Mouse (Mus musculus) MEL (cell line): ENCODE results near the gene Insm2. TPM values are rescaled to one million over a fixed set of nuclear protein-coding genes. Genes with fewer than 3 reads are reported as not detected.

Experiments used
- DNase-seq: peaks from one replicate; pipeline ENCODE4 v3.0.0; 2011; ENCODE audit warnings: low read depth, low spot score
- H3K27ac ChIP-seq: 2 replicates; pipeline ENCODE4 v1.5.1; 2012; ENCODE audit warnings: low read depth, mild to moderate bottlenecking, control low read depth, low read length, moderate library complexity; ENCODE audit not compliant: control insufficient read depth
- H3K27me3 ChIP-seq, 2 experiments: fragments of 150-350 bp in 1 of 2; sonication (generic) in 1 of 2; 2 replicates each; pipeline ENCODE4 v1.6.1; 2012; ENCODE audit warnings: low read length in 2 of 2, mild to moderate bottlenecking in 2 of 2, improper control_type of control experiment in 1 of 2, moderate library complexity in 1 of 2; ENCODE audit not compliant: insufficient read depth in 2 of 2, control insufficient read depth in 1 of 2
- H3K36me3 ChIP-seq, 2 experiments: 2 replicates each; pipeline ENCODE4 v1.6.1; 2012 to 2014; ENCODE audit warnings: low read length in 2 of 2, improper control_type of control experiment in 1 of 2, inconsistent platforms in 1 of 2, mild to moderate bottlenecking in 1 of 2; ENCODE audit not compliant: insufficient read depth in 2 of 2, control insufficient read depth in 1 of 2
- H3K4me1 ChIP-seq, 2 experiments: fragments of 150-350 bp in 1 of 2; sonication (generic) in 1 of 2; 2 replicates each; pipeline ENCODE4 v1.6.1; 2012; ENCODE audit warnings: low read length in 2 of 2, improper control_type of control experiment in 1 of 2, mild to moderate bottlenecking in 1 of 2; ENCODE audit not compliant: insufficient read depth in 2 of 2, control insufficient read depth in 1 of 2
- H3K4me3 ChIP-seq, 2 experiments: fragments of 150-350 bp in 1 of 2; sonication (generic) in 1 of 2; 2 replicates each; pipeline ENCODE4 v1.5.1; 2012; ENCODE audit warnings: low read depth in 2 of 2, low read length in 2 of 2, mild to moderate bottlenecking in 2 of 2, moderate library complexity in 2 of 2, control low read depth in 1 of 2, improper control_type of control experiment in 1 of 2; ENCODE audit not compliant: control insufficient read depth in 1 of 2, insufficient read depth in 1 of 2
- H3K79me2 ChIP-seq: 2 replicates; pipeline ENCODE4 v1.6.1; 2012; ENCODE audit warnings: mild to moderate bottlenecking, low read length, moderate library complexity; ENCODE audit not compliant: control insufficient read depth, poor library complexity, insufficient read depth
- H3K9ac ChIP-seq: 2 replicates; pipeline ENCODE4 v1.6.1; 2012; ENCODE audit warnings: low read depth, mild to moderate bottlenecking, control low read depth, low read length, moderate library complexity; ENCODE audit not compliant: control insufficient read depth, poor library complexity, severe bottlenecking
- H3K9me3 ChIP-seq: fragments of 150-350 bp; sonication (generic); replicated peaks from 2 replicates; pipeline ENCODE4 v1.6.1; 2012; ENCODE audit warnings: mild to moderate bottlenecking, low read length, improper control_type of control experiment, moderate library complexity; ENCODE audit not compliant: insufficient read depth
- CHD1 ChIP-seq: IDR thresholded peaks from 2 replicates; pipeline ENCODE4 v1.6.1; 2012; ENCODE audit warnings: low read depth, mild to moderate bottlenecking, inconsistent platforms, low read length, improper control_type of control experiment
- CTCF ChIP-seq, 3 experiments: IDR thresholded peaks in 2 of 3; conservative IDR thresholded peaks in 1 of 3; 2 replicates each; pipeline ENCODE4 v1.5.1; 2011 to 2012; ENCODE audit warnings: low read length in 3 of 3, low read depth in 2 of 3, mild to moderate bottlenecking in 2 of 3, improper control_type of control experiment in 1 of 3, inconsistent platforms in 1 of 3, mixed read lengths in 1 of 3, moderate library complexity in 1 of 3; ENCODE audit not compliant: control insufficient read depth in 1 of 3, insufficient read depth in 1 of 3, poor library complexity in 1 of 3, severe bottlenecking in 1 of 3
- ELF1 ChIP-seq: IDR thresholded peaks from 2 replicates; pipeline ENCODE4 v1.6.1; 2014; ENCODE audit warnings: low read depth, mild to moderate bottlenecking, inconsistent platforms, low read length, improper control_type of control experiment, moderate library complexity
- MAX ChIP-seq: IDR thresholded peaks from 2 replicates; pipeline ENCODE4 v1.6.1; 2011; ENCODE audit warnings: low read length, improper control_type of control experiment
- MEF2A ChIP-seq: IDR thresholded peaks from 2 replicates; pipeline ENCODE4 v1.6.1; 2014; ENCODE audit warnings: low read depth, mild to moderate bottlenecking, inconsistent platforms, low read length, improper control_type of control experiment; ENCODE audit not compliant: poor library complexity, insufficient replicate concordance, severe bottlenecking; ENCODE audit errors: extremely low read depth
- MXI1 ChIP-seq: IDR thresholded peaks from 2 replicates; pipeline ENCODE4 v1.6.1; 2011; ENCODE audit warnings: mild to moderate bottlenecking, low read depth, low read length, improper control_type of control experiment
- NELFE ChIP-seq: IDR thresholded peaks from 2 replicates; pipeline ENCODE4 v1.6.1; 2011; ENCODE audit warnings: low read depth, low read length, improper control_type of control experiment
- POLR2AphosphoS5 ChIP-seq: IDR thresholded peaks from 2 replicates; pipeline ENCODE4 v1.6.1; 2012; ENCODE audit warnings: low read depth, borderline replicate concordance, mild to moderate bottlenecking, inconsistent platforms, low read length, moderate library complexity, mixed read lengths
- SIN3A ChIP-seq: IDR thresholded peaks from 2 replicates; pipeline ENCODE4 v1.6.1; 2012; ENCODE audit warnings: low read length, improper control_type of control experiment, inconsistent platforms
- SMC3 ChIP-seq: IDR thresholded peaks from 2 replicates; pipeline ENCODE4 v1.6.1; 2011; ENCODE audit warnings: low read depth, low read length, improper control_type of control experiment
- ZC3H11A ChIP-seq: IDR thresholded peaks from 2 replicates; pipeline ENCODE4 v1.6.1; 2012; ENCODE audit warnings: low read depth, mild to moderate bottlenecking, inconsistent platforms, low read length, improper control_type of control experiment
- ZKSCAN1 ChIP-seq: IDR thresholded peaks from 2 replicates; pipeline ENCODE4 v1.6.1; 2012; ENCODE audit warnings: low read depth, mild to moderate bottlenecking, inconsistent platforms, low read length, improper control_type of control experiment, moderate library complexity
- ZNF384 ChIP-seq: IDR thresholded peaks from 2 replicates; pipeline ENCODE4 v1.6.1; 2012; ENCODE audit warnings: low read depth, mild to moderate bottlenecking, inconsistent platforms, low read length, improper control_type of control experiment
- polyA plus RNA-seq, 2 experiments: library from polyadenylated mRNA; stranded (reverse) in 1 of 2; unstranded in 1 of 2; fragments of >175 nt in 1 of 2; fragments of >200 nt in 1 of 2; gene quantifications; 2 replicates each; pipeline versions ENCODE4 v1.2.1 to v1.2.4; 2012; ENCODE audit warnings: low replicate concordance in 2 of 2, low read depth in 1 of 2; ENCODE audit not compliant: insufficient read length in 2 of 2, insufficient read depth in 1 of 2, missing spikeins in 1 of 2
- total RNA-seq: library from RNA; depleted of rRNA; stranded (reverse); fragments of 300-350 nt; gene quantifications from 2 replicates; pipeline ENCODE4 v1.2.3, GENCODE M21; 2012

The Insm2 gene
- total and polyA plus RNA-seq, 3 experiments: not detected

GRCm38 (mm10) chr12:55565867-55566266 is 33.4 kb upstream of the Insm2 start:
- peaks cover 0 to 5% of the 10 kb centered on the region in 2 experiments; a peak in 1 of 4 replicates for H3K36me3 ChIP-seq
- no peaks in the 10 kb centered on the region for H3K9me3 ChIP-seq
- peaks cover 0 to 12% of the 10 kb centered on the region in 2 experiments; a peak in 2 of 4 replicates for H3K4me1 ChIP-seq
- H3K79me2 ChIP-seq: no peaks in the 10 kb centered on the region
- no peak for DNase-seq
- no peak overlapping the region for H3K27ac ChIP-seq
- no peak overlapping the region for H3K4me3 ChIP-seq
- peaks cover 1 to 3% of the 10 kb centered on the region in 2 experiments; a peak in 1 of 4 replicates for H3K27me3 ChIP-seq
- TF ChIP-seq CHD1: no peak
- peak in 2 of 3 experiments; percentile 16 to 23; a peak in 2 of 6 replicates for TF ChIP-seq CTCF (IDR thresholded peaks at IDR 0.05 in 2 of 3, conservative IDR thresholded peaks at IDR 0.05 in 1 of 3; ENCODE audit: control insufficient read depth in 1 of 3, insufficient read depth in 1 of 3, low read depth in 2 of 3, low read length in 3 of 3, poor library complexity in 1 of 3, severe bottlenecking in 1 of 3)
- TF ChIP-seq, all 39 proteins: peak for 1
- H3K9ac ChIP-seq: no peak overlapping the region

- Histone ChIP-seq H3K36me3 (peaks cover 0 to 5% of the 10 kb centered on the region in 2 experiments; a peak in 1 of 4 replicates), H3K9ac (no peak overlapping the region), H3K4me1 (peaks cover 0 to 11% of the 10 kb centered on the region in 2 experiments; a peak in 2 of 4 replicates), H3K4me3 (no peak overlapping the region), H3K79me2 (no peaks in the 10 kb centered on the region), H3K27ac (no peak overlapping the region), H3K27me3 (peaks cover 1 to 3% of the 10 kb centered on the region in 2 experiments; a peak in 1 of 4 replicates), H3K9me3 (no peaks in the 10 kb centered on the region)
- TF ChIP-seq ELF1 (no peak), MXI1 (no peak), POLR2AphosphoS5 (no peak), SMC3 (no peak), ZC3H11A (no peak), ZKSCAN1 (no peak), NELFE (no peak), MEF2A (no peak)
- DNase-seq: no peak
Measured at GRCm38 (mm10) chr12:55566837-55567236, 32.4 kb upstream of the Insm2 start.

GRCm38 (mm10) chr12:55568466-55568865 is 30.8 kb upstream of the Insm2 start:
- peaks cover 0 to 5% of the 10 kb centered on the region in 2 experiments; a peak in 1 of 4 replicates for H3K36me3 ChIP-seq
- H3K9ac ChIP-seq: no peak overlapping the region
- DNase-seq: no peak
- H3K4me1 ChIP-seq: peaks cover 0 to 11% of the 10 kb centered on the region in 2 experiments; a peak in 2 of 4 replicates
- no peak overlapping the region for H3K4me3 ChIP-seq
- no peak overlapping the region for H3K27ac ChIP-seq
- TF ChIP-seq MAX (no peak), MXI1 (no peak), SIN3A (no peak), ZNF384 (no peak)
- no peaks in the 10 kb centered on the region for H3K9me3 ChIP-seq
- no peaks in the 10 kb centered on the region for H3K79me2 ChIP-seq
- H3K27me3 ChIP-seq: peaks cover 1 to 3% of the 10 kb centered on the region in 2 experiments; a peak in 1 of 4 replicates
